Mouse (Mus musculus) hindbrain, embryonic 15.5 days (tissue): ENCODE measurements around the gene Gcnt7. TPM values are rescaled to one million over a fixed set of nuclear protein-coding genes. Genes with fewer than 3 reads are reported as not detected.

Source experiments
- ATAC-seq: fragments of 200-750 bp; cut with Nextera tagmentation; 2 replicates; pipeline ENCODE4 v1.8.0; 2017; ENCODE audit warnings: low read depth, moderate number of reproducible peaks, moderate TSS enrichment; ENCODE audit not compliant: low FRiP score
- H3K27ac ChIP-seq: fragments of 300-500 bp; sonication (generic); replicated peaks from 2 replicates; pipeline ENCODE4 v1.5.1; 2015; ENCODE audit warnings: mild to moderate bottlenecking, inconsistent platforms
- H3K27me3 ChIP-seq: fragments of 300-500 bp; sonication (generic); 2 replicates; pipeline ENCODE4 v1.6.1; 2015; ENCODE audit warnings: control low read depth, inconsistent platforms
- H3K36me3 ChIP-seq: fragments of 300-500 bp; sonication (generic); 2 replicates; pipeline ENCODE4 v1.6.1; 2015; ENCODE audit warnings: control low read depth, inconsistent platforms
- H3K4me1 ChIP-seq: fragments of 300-500 bp; sonication (generic); replicated peaks from 2 replicates; pipeline ENCODE4 v1.6.1; 2015; ENCODE audit warnings: control low read depth, inconsistent platforms
- H3K4me2 ChIP-seq: fragments of 300-500 bp; sonication (generic); 2 replicates; pipeline ENCODE4 v1.6.1; 2015; ENCODE audit warnings: moderate library complexity, mild to moderate bottlenecking, inconsistent platforms
- H3K4me3 ChIP-seq: fragments of 300-500 bp; sonication (generic); 2 replicates; pipeline ENCODE4 v1.5.1; 2015; ENCODE audit warnings: mild to moderate bottlenecking, inconsistent platforms
- H3K9ac ChIP-seq: fragments of 300-500 bp; sonication (generic); 2 replicates; pipeline ENCODE4 v1.6.1; 2015; ENCODE audit warnings: inconsistent platforms
- H3K9me3 ChIP-seq: fragments of 300-500 bp; sonication (generic); 2 replicates; pipeline ENCODE4 v1.6.1; 2016; ENCODE audit warnings: control low read depth, inconsistent platforms
- WGBS: fragments of 180-500 bp; shearing (Covaris S2); methylation state at CpG from one replicate; pipeline ENCODE4 v1.1.7; 2015; 5-methylcytosine and 5-hydroxymethylcytosine counted together
- polyA plus RNA-seq: library from polyadenylated mRNA; unstranded; fragments of >200 nt; fragmentation: Nextera tagmentation; extraction: Ambion mirVana; gene quantifications from 2 replicates; pipeline ENCODE4 v1.2.1, GENCODE M21; 2015

The Gcnt7 gene
- polyA plus RNA-seq, 1 experiment from 2014 or later, result 1.6 TPM

GRCm38 (mm10) chr2:172477350-172477749 is 19.0 kb upstream of the Gcnt7 start:
- Histone ChIP-seq H3K9ac (no peak overlapping the region), H3K9me3 (no peaks in the 10 kb centered on the region), H3K27ac (no peak overlapping the region), H3K4me3 (no peak overlapping the region), H3K27me3 (0 out of 2 replicates have a peak, but pooled peaks cover 5% of the 10 kb centered on the region), H3K36me3 (no peaks in the 10 kb centered on the region), H3K4me1 (no peaks in the 10 kb centered on the region), H3K4me2 (no peak overlapping the region)
- no peak for ATAC-seq
- 33% methylated on average over 3 of the region's 3 CpGs for WGBS

DNA sequence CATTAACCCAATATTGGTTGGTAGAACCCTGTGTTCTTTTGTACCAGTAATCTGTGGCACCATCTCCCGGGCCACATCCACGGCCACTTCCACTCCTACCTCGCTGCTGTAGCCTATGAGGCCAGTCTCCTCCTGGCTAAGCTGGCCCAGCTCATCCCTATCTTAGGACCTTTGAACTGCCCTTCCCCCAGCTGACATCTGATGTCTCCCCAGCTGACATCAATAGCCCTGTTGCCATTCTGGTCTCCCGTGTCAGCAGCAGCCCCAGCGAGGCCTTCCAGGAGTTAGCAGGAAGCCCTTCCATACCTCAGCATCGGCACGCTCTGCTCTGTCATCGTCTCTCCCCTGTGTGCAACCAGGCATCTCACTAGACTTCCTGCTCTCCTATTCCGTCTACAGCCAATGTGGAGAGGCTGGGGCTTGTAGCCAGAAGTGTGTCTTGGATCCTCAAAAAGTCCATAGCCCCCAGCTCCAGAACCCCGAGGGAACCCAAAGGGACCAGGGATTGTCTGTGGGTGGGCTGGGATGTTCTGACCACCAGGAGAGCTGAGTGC is 18.4 kb upstream of the Gcnt7 start:
- Histone ChIP-seq H3K4me1 (no peaks in the 10 kb centered on the region), H3K9me3 (no peaks in the 10 kb centered on the region), H3K27me3 (0 out of 2 replicates have a peak, but pooled peaks cover 5% of the 10 kb centered on the region), H3K36me3 (no peaks in the 10 kb centered on the region), H3K9ac (no peak overlapping the region), H3K27ac (no peak overlapping the region), H3K4me2 (no peak overlapping the region), H3K4me3 (no peak overlapping the region)
- WGBS, result 32% methylated on average over 10 of the region's 10 CpGs
- no peak for ATAC-seq

GRCm38 (mm10) chr2:172474970-172475369 is 16.6 kb upstream of the Gcnt7 start:
- Histone ChIP-seq H3K4me1 (no peaks in the 10 kb centered on the region), H3K27me3 (0 out of 2 replicates have a peak, but pooled peaks cover 5% of the 10 kb centered on the region), H3K36me3 (peaks cover 1% of the 10 kb centered on the region; the same call in 1 of the 2 replicates), H3K9ac (no peak overlapping the region), H3K4me2 (no peak overlapping the region), H3K9me3 (no peaks in the 10 kb centered on the region), H3K4me3 (no peak overlapping the region), H3K27ac (no peak overlapping the region)
- no peak for ATAC-seq
- WGBS, result 38% methylated on average over 6 of the region's 6 CpGs

DNA sequence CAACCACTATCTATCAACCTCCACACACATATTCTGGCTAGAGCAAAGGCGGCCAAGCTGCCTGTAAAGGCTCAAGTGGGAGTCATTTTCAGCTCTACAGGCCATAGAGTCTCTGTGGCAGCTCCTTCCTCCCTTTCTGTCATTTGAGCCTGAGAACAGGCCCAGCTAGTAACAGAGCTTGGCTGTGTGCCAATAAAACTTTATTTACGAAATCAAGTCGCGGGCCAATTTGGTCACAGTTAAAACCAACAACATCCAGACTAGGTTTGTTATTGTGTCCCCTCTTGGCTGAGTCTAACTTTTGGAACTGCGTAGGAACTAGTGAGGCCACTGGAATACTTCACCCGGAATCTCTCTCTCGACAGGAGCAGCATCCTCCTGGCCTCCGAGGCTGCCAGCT is 15.2 kb upstream of the Gcnt7 start:
- WGBS, result 68% methylated on average over 8 of the region's 8 CpGs
- ATAC-seq, result no peak
- Histone ChIP-seq H3K9me3 (no peaks in the 10 kb centered on the region), H3K27ac (no peak overlapping the region), H3K4me1 (0 out of 2 replicates have a peak, but pooled peaks cover 4% of the 10 kb centered on the region), H3K27me3 (0 out of 2 replicates have a peak, but pooled peaks cover 5% of the 10 kb centered on the region), H3K36me3 (peaks cover 13% of the 10 kb centered on the region; the same call in 1 of the 2 replicates), H3K9ac (no peak overlapping the region), H3K4me2 (no peak overlapping the region), H3K4me3 (no peak overlapping the region)

GRCm38 (mm10) chr2:172472318-172472717 is 13.9 kb upstream of the Gcnt7 start, which contains the start of gene Fam209:
Gene Fam209, plus strand, starts transcription at chr2:172472520.
- H3K4me2 ChIP-seq, result no peak within 1 kb of the TSS
- 82% methylated on average over 11 of the region's 11 CpGs for WGBS
- peaks cover 13% of the 10 kb centered on the region; the same call in 1 of the 2 replicates for H3K36me3 ChIP-seq
- H3K27me3 ChIP-seq, result 0 out of 2 replicates have a peak, but pooled peaks cover 5% of the 10 kb centered on the region
- H3K27ac ChIP-seq, result no peak within 1 kb of the TSS
- H3K9me3 ChIP-seq, result no peaks in the 10 kb centered on the region
- no peak for ATAC-seq
- H3K9ac ChIP-seq, result no peak within 1 kb of the TSS
- no peak within 1 kb of the TSS for H3K4me3 ChIP-seq
- peaks cover 9% of the 10 kb centered on the region; the same call in 1 of the 2 replicates for H3K4me1 ChIP-seq

GRCm38 (mm10) chr2:172468346-172468819 is 10.0 kb upstream of the Gcnt7 start:
- H3K9me3 ChIP-seq, result no peaks in the 10 kb centered on the region
- H3K27ac ChIP-seq, result no peak overlapping the region
- H3K4me1 ChIP-seq, result peaks cover 9% of the 10 kb centered on the region; the same call in 1 of the 2 replicates
- ATAC-seq, result peak; percentile 77
- no peak overlapping the region for H3K4me2 ChIP-seq
- H3K36me3 ChIP-seq, result peaks cover 35% of the 10 kb centered on the region
- H3K4me3 ChIP-seq, result no peak overlapping the region
- no peaks in the 10 kb centered on the region for H3K27me3 ChIP-seq
- WGBS, result 61% methylated on average over 11 of the region's 11 CpGs
- no peak overlapping the region for H3K9ac ChIP-seq

DNA sequence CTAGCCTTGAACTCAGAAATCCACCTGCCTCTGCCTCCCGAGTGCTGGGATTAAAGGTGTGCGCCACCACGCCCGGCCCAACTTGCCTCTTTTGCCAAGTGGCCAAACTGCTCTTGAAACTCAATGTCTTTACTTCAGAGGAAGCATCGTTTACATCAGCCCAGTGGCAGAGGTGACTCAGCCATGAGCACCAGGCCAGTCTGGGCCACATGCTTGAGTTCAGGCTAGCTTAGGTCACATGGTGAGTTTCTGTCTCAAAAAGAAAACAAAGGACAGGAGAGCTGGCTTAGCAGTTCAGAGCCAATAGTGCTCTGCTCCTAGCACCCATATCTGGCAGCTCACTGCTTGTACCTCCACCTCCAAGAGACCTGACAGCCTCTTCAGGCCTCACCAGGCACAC is 8.8 kb upstream of the Gcnt7 start:
- Histone ChIP-seq H3K4me3 (no peak overlapping the region), H3K27ac (no peak overlapping the region), H3K36me3 (peaks cover 41% of the 10 kb centered on the region), H3K27me3 (no peaks in the 10 kb centered on the region), H3K4me2 (no peak overlapping the region), H3K9ac (no peak overlapping the region), H3K9me3 (no peaks in the 10 kb centered on the region), H3K4me1 (peaks cover 9% of the 10 kb centered on the region; the same call in 1 of the 2 replicates)
- 94% methylated on average over 5 of the region's 5 CpGs for WGBS
- ATAC-seq, result no peak

DNA sequence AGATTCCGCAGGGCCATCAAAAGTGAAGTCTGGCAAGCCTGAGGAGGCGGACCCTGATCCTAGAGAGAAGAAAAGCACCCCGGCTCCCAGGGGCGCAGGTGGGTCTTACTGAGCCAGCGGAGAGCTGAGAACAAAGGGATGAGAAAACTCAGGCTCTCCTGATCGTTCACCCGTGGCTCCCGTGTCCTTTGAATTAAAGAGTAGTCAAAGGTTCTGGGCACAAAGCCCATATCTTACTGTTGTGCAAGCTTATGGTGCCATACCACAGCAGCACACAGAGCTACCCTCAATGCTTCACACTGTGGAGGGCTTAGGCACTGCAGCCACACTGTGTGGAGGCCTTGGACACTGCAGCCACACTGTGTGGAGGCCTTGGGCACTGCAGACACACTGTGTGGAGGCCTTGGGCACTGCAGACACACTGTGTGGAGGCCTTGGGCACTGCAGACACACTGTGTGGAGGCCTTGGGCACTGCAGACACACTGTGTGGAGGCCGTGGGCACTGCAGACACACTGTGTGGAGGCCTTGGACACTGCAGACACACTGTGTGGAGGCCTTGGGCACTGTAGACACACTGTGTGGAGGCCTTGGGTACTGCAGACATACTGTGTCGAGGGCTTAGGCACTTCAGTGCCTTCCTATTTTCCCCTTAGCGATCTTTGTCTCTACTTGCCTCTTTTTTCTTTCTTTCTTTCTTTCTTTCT is 8.2 kb upstream of the Gcnt7 start:
- no peaks in the 10 kb centered on the region for H3K9me3 ChIP-seq
- H3K4me3 ChIP-seq, result no peak overlapping the region
- H3K4me1 ChIP-seq, result peaks cover 9% of the 10 kb centered on the region; the same call in 1 of the 2 replicates
- H3K9ac ChIP-seq, result no peak overlapping the region
- H3K4me2 ChIP-seq, result no peak overlapping the region
- H3K27ac ChIP-seq, result no peak overlapping the region
- H3K36me3 ChIP-seq, result peaks cover 44% of the 10 kb centered on the region
- no peak for ATAC-seq
- no peaks in the 10 kb centered on the region for H3K27me3 ChIP-seq
- 80% methylated on average over 11 of the region's 11 CpGs for WGBS

DNA sequence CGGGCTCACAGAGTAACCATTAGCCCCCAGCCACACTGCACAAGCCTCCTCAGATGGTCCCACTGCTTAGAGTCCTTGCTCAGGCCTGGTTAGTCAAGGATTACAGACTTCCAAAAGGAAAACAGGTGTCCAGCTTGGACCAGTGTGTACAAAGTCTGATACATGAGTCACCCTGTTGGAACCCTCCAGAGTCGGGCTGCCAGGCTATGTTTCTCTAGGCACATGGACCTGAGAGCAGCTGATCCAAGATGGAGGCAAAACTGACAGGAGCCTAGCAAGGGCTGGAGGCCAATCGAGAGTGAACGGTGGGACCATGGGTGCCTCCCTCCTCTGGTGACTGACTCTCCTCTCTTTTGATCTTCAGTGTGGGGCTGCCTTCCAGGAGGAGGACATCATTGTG is 4.4 kb upstream of the Gcnt7 start:
- no peaks in the 10 kb centered on the region for H3K27me3 ChIP-seq
- WGBS, result 92% methylated on average over 4 of the region's 4 CpGs

DNA sequence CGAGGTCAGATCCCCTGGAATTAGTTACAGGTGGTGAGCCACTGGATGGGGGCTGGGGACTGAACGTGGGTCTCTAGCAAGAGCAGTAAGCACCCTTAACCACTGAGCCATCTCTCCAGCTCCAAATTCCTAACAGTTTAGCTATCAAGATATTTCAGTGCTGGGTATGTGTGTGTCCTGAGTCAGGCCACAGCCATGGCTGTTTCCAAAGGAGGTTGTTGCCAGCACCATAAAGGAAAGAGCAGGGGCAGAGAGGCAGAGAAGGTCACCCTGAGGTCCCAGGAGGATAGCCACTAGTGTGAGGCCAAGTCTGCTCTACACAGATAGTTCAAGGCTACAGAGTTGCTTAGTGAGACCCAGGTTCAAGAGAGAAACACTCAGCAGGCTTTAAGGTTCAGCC is 2.3 kb upstream of the Gcnt7 start:
- ATAC-seq, result no peak
- Histone ChIP-seq H3K9ac (no peak overlapping the region), H3K4me3 (no peak overlapping the region), H3K27ac (no peak overlapping the region), H3K4me1 (no peaks in the 10 kb centered on the region), H3K9me3 (no peaks in the 10 kb centered on the region), H3K27me3 (no peaks in the 10 kb centered on the region), H3K4me2 (no peak overlapping the region), H3K36me3 (peaks cover 23% of the 10 kb centered on the region)
- 86% methylated on average over 2 of the region's 2 CpGs for WGBS

More for the DNA sequence above, 4.4 kb upstream of the Gcnt7 start:
- no peaks in the 10 kb centered on the region for H3K9me3 ChIP-seq
- H3K9ac ChIP-seq, result no peak overlapping the region
- no peak overlapping the region for H3K4me2 ChIP-seq
- no peak overlapping the region for H3K27ac ChIP-seq
- H3K4me3 ChIP-seq, result no peak overlapping the region
- ATAC-seq, result no peak
- H3K4me1 ChIP-seq, result peaks cover under 1% of the 10 kb centered on the region; the same call in 1 of the 2 replicates
- peaks cover 31% of the 10 kb centered on the region for H3K36me3 ChIP-seq

- Histone ChIP-seq H3K4me2 (no peak overlapping the region), H3K9ac (no peak overlapping the region), H3K27ac (no peak overlapping the region), H3K4me1 (no peaks in the 10 kb centered on the region), H3K9me3 (no peaks in the 10 kb centered on the region), H3K36me3 (peaks cover 49% of the 10 kb centered on the region), H3K27me3 (no peaks in the 10 kb centered on the region), H3K4me3 (no peak overlapping the region)
- whole genome bisulfite sequencing, result 92% methylated on average over 10 of the region's 10 CpGs
- no peak for ATAC-seq
Observed at GRCm38 (mm10) chr2:172452458-172452857, 5.9 kb downstream of the Gcnt7 start.

- Histone ChIP-seq H3K9me3 (no peaks in the 10 kb centered on the region), H3K4me2 (no peak overlapping the region), H3K27ac (no peak overlapping the region), H3K4me1 (no peaks in the 10 kb centered on the region), H3K27me3 (no peaks in the 10 kb centered on the region), H3K4me3 (no peak overlapping the region), H3K36me3 (peaks cover 53% of the 10 kb centered on the region), H3K9ac (no peak overlapping the region)
- no peak for ATAC-seq
- 97% methylated on average over 4 of the region's 4 CpGs for WGBS
Observed at GRCm38 (mm10) chr2:172452031-172452430, 6.4 kb downstream of the Gcnt7 start.
